Mouse (Mus musculus): Measurements from ENCODE around the gene Ctdsp2. TPM values are rescaled to one million over a fixed set of nuclear protein-coding genes. Genes with fewer than 3 reads are reported as not detected.

Gene Ctdsp2
- polyA plus RNA-seq, 2 experiments from 2014 or later, result 29.8 to 35.8 TPM

- ATAC-seq, result no peak
Measured at GRCm38 (mm10) chr10:126991676-126992075, 13.2 kb downstream of the Ctdsp2 start.

GRCm38 (mm10) chr10:126993621-126994020 lies 15.1 kb downstream of the Ctdsp2 start:
- ATAC-seq, result no peak

- ATAC-seq, result no peak
Measured at GRCm38 (mm10) chr10:126997340-126998113, 19.0 kb downstream of the Ctdsp2 start.

- ATAC-seq, result no peak
Measured at GRCm38 (mm10) chr10:127000529-127000928, 22.0 kb downstream of the Ctdsp2 start, which contains the start of gene Avil. Gene Avil (plus strand): TSS chr10:127000709.

GRCm38 (mm10) chr10:127001297-127001696 lies 22.8 kb downstream of the Ctdsp2 start:
- ATAC-seq, result no peak

- ATAC-seq, result no peak
Measured at GRCm38 (mm10) chr10:127002056-127002455, 23.5 kb downstream of the Ctdsp2 start.

- ATAC-seq, result no peak
Measured at GRCm38 (mm10) chr10:127002765-127003164, 24.2 kb downstream of the Ctdsp2 start.

GRCm38 (mm10) chr10:127003334-127003733 lies 24.8 kb downstream of the Ctdsp2 start:
- ATAC-seq, result no peak

- no peak for ATAC-seq
Measured at GRCm38 (mm10) chr10:127003806-127004205, 25.3 kb downstream of the Ctdsp2 start.

- ATAC-seq, result no peak
Measured at GRCm38 (mm10) chr10:127016488-127016887, 38.0 kb downstream of the Ctdsp2 start.

GRCm38 (mm10) chr10:127017071-127017470 lies 38.6 kb downstream of the Ctdsp2 start:
- ATAC-seq, result no peak

- ATAC-seq, result no peak
Measured at GRCm38 (mm10) chr10:127018422-127018821, 39.9 kb downstream of the Ctdsp2 start.

- peak; percentile 84 for ATAC-seq
Measured at GRCm38 (mm10) chr10:127030336-127031296, 52.1 kb downstream of the Ctdsp2 start, which contains the start of gene Tsfm. Gene Tsfm (minus strand): TSS chr10:127030840.

- ATAC-seq, result no peak
Measured at GRCm38 (mm10) chr10:127033301-127033741, 54.8 kb downstream of the Ctdsp2 start.

GRCm38 (mm10) chr10:127036273-127036672 lies 57.8 kb downstream of the Ctdsp2 start:
- no peak for ATAC-seq

- ATAC-seq, result no peak
Measured at GRCm38 (mm10) chr10:127037641-127038040, 59.1 kb downstream of the Ctdsp2 start.

GRCm38 (mm10) chr10:127040569-127041214 lies 62.2 kb downstream of the Ctdsp2 start:
- ATAC-seq, result no peak

- ATAC-seq, result peak; percentile 34
Measured at GRCm38 (mm10) chr10:127041274-127041766, 62.8 kb downstream of the Ctdsp2 start, which contains the start of the genes Mettl1 and Eef1akmt3. Gene Mettl1 (plus strand): TSS chr10:127041414. Gene Eef1akmt3 (minus strand): TSS chr10:127041513.

- peak; percentile 75 for ATAC-seq
Measured at GRCm38 (mm10) chr10:127041774-127042338, 63.3 kb downstream of the Ctdsp2 start.

GRCm38 (mm10) chr10:127042468-127043115 lies 64.1 kb downstream of the Ctdsp2 start:
- ATAC-seq, result no peak

GRCm38 (mm10) chr10:127043187-127043586 lies 64.7 kb downstream of the Ctdsp2 start:
- no peak for ATAC-seq

Measured in activated CD4-positive, CD25-positive, alpha-beta regulatory T cell, adult 4 months (primary cell).